Mouse (Mus musculus): ENCODE data around the gene Cpeb3. TPM values are rescaled to one million over a fixed set of nuclear protein-coding genes. Genes with fewer than 3 reads are reported as not detected.

Cpeb3 gene
- polyA plus RNA-seq, 1 experiment from 2014 or later: 0.91 TPM

DNA sequence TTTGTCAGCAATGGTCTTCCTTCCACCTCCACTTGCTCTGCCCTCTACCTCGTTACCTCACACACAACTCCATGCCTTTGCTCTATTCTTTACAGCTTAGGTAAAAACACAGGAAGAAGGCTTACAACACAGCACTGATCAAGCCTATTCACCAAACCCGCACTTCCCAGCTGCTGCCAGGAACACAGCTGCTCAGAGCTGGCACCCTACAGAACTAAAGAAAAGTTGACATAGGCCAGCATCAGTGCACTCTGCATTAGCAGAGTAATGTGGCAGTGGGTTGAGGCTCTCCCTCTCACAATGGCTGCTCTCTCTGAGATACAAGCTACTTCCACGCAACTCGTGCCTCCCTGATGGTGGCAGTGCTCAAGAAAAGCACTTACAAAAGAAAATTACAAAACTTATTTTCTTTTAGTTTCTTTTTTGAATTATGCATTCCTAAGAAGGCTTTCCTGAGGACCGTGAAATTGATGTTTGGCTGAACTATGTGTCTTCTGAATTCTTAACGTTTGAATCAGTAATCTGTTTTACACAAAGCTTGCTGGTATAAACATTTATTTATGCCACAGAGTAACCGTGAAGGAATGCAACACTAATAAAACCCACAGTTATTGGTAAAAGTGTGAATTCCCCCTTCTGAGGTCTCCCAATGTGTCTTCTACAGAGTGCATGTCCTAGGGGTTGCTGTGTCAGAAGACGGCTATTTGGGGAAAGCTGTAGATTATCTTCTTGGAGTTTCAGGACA lies 151.1 kb downstream of the Cpeb3 start:
- ATAC-seq (replicated peaks; ENCODE audit: insufficient number of reproducible peaks, low FRiP score, low TSS enrichment, low read depth): no peak
- Histone ChIP-seq H3K36me3 (replicated peaks; ENCODE audit: control insufficient read depth, insufficient read depth, low read depth, low read length) (no peaks in the 10 kb centered on the region), H3K27me3 (ENCODE audit: control insufficient read depth, insufficient read depth, low read length) (no peaks in the 10 kb centered on the region), H3K4me2 (ENCODE audit: low read depth, low read length) (no peak overlapping the region), H3K4me1 (ENCODE audit: control insufficient read depth, insufficient read depth, low read length) (no peaks in the 10 kb centered on the region), H3K27ac (replicated peaks; ENCODE audit: low read depth, low read length) (no peak overlapping the region), H3K4me3 (ENCODE audit: low read depth, low read length) (no peak overlapping the region), H3K9me3 (replicated peaks; ENCODE audit: control insufficient read depth, low read length) (no peaks in the 10 kb centered on the region), H3K9ac (replicated peaks; ENCODE audit: low read length) (no peak overlapping the region)
- no peak for DNase-seq (ENCODE audit: low spot score)
- 84% methylated on average over 8 of the region's 8 CpGs for WGBS

DNA sequence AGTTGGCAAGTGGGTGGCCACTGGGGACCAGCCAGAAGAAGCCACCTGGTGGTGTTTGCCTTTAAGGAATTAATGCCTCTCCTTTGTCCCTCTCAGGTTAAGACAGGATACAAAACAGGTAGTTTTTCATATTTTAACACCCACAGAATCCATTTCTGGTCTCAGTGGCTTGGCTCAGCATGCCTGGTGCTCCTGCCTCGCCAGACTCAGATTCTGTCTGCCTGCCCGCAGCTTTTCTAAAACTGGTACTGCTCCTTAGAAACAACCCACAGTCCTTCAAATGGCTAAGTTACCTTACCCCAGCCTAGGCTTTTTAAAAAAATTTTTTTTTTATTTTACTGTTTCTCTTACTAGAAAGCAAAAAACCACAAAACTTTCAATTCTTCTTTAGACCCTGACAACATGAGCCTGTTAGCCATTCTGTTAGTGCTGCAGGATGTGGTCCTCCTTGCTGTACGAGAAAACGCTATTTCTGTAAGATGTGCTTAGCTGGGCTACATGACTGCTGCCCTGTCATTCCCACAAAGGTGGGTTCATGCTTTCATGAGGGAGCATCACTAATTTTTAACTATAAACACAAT lies 152.3 kb downstream of the Cpeb3 start:
- ATAC-seq (replicated peaks; ENCODE audit: insufficient number of reproducible peaks, low FRiP score, low TSS enrichment, low read depth) (no peak), DNase-seq (ENCODE audit: low spot score) (no peak)
- H3K4me2 ChIP-seq (ENCODE audit: low read depth, low read length): no peak overlapping the region

DNA sequence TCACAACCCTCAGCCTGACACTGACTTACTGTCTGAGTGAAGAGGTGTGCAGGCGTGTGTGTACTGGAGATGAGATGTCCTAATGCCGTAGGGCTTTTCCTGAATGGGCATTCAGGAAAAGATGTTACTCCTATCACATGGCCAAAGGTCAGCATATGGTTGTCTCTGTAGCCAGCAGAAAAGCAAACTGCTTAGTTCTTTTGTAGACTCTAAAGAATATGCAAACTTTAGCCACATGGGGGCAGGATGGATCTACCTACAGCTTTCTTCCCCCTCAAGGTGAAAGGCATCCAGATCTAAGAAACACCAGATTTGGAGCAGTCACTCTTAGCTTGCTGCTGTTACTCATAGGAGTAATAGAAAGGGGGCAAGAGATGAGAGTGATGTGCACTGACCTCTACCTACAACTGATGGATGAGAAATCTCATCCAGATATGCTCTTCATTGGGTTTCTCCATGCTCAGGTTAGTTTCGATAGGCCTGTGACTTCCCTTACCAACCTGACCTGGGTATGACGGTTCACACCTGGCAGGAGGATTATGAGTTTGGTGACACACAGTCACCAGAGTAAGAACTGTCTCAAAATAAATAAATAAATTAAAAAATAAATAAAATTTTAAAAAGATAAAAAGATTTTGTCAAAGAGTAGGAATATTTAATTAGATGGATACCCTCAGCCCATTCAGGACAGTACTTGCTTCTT lies 157.6 kb downstream of the Cpeb3 start:
- no peak overlapping the region for H3K4me2 ChIP-seq (ENCODE audit: low read depth, low read length)
- WGBS: 65% methylated on average over 4 of the region's 4 CpGs
- no peaks in the 10 kb centered on the region for H3K9me3 ChIP-seq (replicated peaks; ENCODE audit: control insufficient read depth, low read length)
- no peak overlapping the region for H3K27ac ChIP-seq (replicated peaks; ENCODE audit: low read depth, low read length)
- H3K9ac ChIP-seq (replicated peaks; ENCODE audit: low read length): no peak overlapping the region
- no peaks in the 10 kb centered on the region for H3K4me1 ChIP-seq (ENCODE audit: control insufficient read depth, insufficient read depth, low read length)
- DNase-seq (ENCODE audit: low spot score): peak; percentile 78
- no peak overlapping the region for H3K4me3 ChIP-seq (ENCODE audit: low read depth, low read length)
- no peaks in the 10 kb centered on the region for H3K36me3 ChIP-seq (replicated peaks; ENCODE audit: control insufficient read depth, insufficient read depth, low read depth, low read length)
- H3K27me3 ChIP-seq (ENCODE audit: control insufficient read depth, insufficient read depth, low read length): no peaks in the 10 kb centered on the region
- ATAC-seq (replicated peaks; ENCODE audit: insufficient number of reproducible peaks, low FRiP score, low TSS enrichment, low read depth): no peak

More for the DNA sequence above, 152.3 kb downstream of the Cpeb3 start:
- H3K4me1 ChIP-seq (ENCODE audit: control insufficient read depth, insufficient read depth, low read length): no peaks in the 10 kb centered on the region
- no peak overlapping the region for H3K27ac ChIP-seq (replicated peaks; ENCODE audit: low read depth, low read length)
- no peaks in the 10 kb centered on the region for H3K36me3 ChIP-seq (replicated peaks; ENCODE audit: control insufficient read depth, insufficient read depth, low read depth, low read length)
- no peaks in the 10 kb centered on the region for H3K27me3 ChIP-seq (ENCODE audit: control insufficient read depth, insufficient read depth, low read length)
- no peaks in the 10 kb centered on the region for H3K9me3 ChIP-seq (replicated peaks; ENCODE audit: control insufficient read depth, low read length)
- no peak overlapping the region for H3K9ac ChIP-seq (replicated peaks; ENCODE audit: low read length)
- H3K4me3 ChIP-seq (ENCODE audit: low read depth, low read length): no peak overlapping the region
- WGBS: 79% methylated on average over 4 of the region's 4 CpGs

DNA sequence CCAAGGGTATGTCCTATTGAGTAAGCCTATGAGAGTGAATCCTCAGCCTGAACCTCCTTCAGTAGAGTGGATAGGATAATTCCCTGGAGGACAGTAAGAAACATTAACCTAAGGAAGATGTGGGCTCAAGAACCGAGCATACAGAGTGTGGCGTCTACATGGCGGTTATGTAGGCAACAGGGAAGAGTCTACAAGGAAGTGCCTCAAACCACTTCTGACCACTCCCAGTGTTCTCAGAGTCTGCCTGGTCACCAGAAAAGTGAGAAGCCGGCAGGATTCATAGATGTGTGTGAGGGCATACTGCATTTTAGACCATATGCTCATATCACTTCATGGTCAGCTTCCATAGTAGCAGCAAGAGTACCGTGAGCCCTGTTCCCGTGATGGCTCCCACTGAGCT lies 159.9 kb downstream of the Cpeb3 start:
- 90% methylated on average over 6 of the region's 6 CpGs for WGBS
- H3K36me3 ChIP-seq (replicated peaks; ENCODE audit: control insufficient read depth, insufficient read depth, low read depth, low read length): no peaks in the 10 kb centered on the region
- DNase-seq (ENCODE audit: low spot score) (no peak), ATAC-seq (replicated peaks; ENCODE audit: insufficient number of reproducible peaks, low FRiP score, low TSS enrichment, low read depth) (no peak)
- no peaks in the 10 kb centered on the region for H3K4me1 ChIP-seq (ENCODE audit: control insufficient read depth, insufficient read depth, low read length)
- H3K4me3 ChIP-seq (ENCODE audit: low read depth, low read length): no peak overlapping the region
- no peaks in the 10 kb centered on the region for H3K27me3 ChIP-seq (ENCODE audit: control insufficient read depth, insufficient read depth, low read length)
- no peak overlapping the region for H3K9ac ChIP-seq (replicated peaks; ENCODE audit: low read length)
- H3K27ac ChIP-seq (replicated peaks; ENCODE audit: low read depth, low read length): no peak overlapping the region
- H3K9me3 ChIP-seq (replicated peaks; ENCODE audit: control insufficient read depth, low read length): no peaks in the 10 kb centered on the region
- H3K4me2 ChIP-seq (ENCODE audit: low read depth, low read length): no peak overlapping the region

DNA sequence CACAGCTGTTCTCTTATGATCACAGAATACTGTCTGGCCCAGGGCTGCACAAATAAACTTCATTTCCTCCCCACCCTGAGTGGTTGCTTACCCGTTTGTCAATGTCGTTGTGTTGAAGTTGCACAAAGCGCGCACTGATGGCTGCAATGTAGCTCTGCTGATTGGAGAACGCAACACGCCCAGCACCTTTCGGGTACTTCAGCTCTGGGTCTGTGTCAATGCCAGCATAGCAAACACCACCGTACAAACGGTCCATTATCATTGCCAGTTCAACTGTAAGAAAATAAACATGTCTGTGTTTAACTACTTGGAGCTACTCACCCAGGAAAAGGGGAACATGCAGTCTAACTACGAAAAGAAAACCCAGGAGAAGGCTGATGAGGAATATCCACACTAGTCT lies 164.0 kb downstream of the Cpeb3 start:
- no peak overlapping the region for H3K4me2 ChIP-seq (ENCODE audit: low read depth, low read length)

DNA sequence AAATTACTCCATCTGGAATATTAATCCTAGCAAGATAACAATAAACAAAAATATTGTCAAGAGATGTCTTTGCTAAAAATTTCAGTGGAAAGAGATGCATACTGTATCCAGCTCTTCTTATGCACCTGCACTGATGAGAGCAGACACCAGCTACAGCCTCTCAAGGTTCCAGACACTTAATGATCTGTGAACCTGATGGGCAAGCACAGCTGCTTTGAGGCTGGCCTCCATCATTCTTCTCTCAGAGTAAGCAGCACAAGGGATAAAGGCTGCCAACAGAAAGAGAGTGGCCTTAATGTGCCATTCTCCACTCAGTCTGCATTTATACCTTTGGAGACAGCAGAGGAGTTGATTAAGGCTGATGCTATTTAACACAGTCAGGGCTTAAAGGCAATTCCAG lies 167.5 kb downstream of the Cpeb3 start:
- no peak for ATAC-seq (replicated peaks; ENCODE audit: insufficient number of reproducible peaks, low FRiP score, low TSS enrichment, low read depth)
- Histone ChIP-seq H3K27ac (replicated peaks; ENCODE audit: low read depth, low read length) (no peak overlapping the region), H3K9ac (replicated peaks; ENCODE audit: low read length) (no peak overlapping the region), H3K4me3 (ENCODE audit: low read depth, low read length) (no peak overlapping the region), H3K36me3 (replicated peaks; ENCODE audit: control insufficient read depth, insufficient read depth, low read depth, low read length) (no peaks in the 10 kb centered on the region), H3K4me2 (ENCODE audit: low read depth, low read length) (no peak overlapping the region), H3K4me1 (ENCODE audit: control insufficient read depth, insufficient read depth, low read length) (no peaks in the 10 kb centered on the region), H3K27me3 (ENCODE audit: control insufficient read depth, insufficient read depth, low read length) (no peaks in the 10 kb centered on the region), H3K9me3 (replicated peaks; ENCODE audit: control insufficient read depth, low read length) (no peaks in the 10 kb centered on the region)
- DNase-seq (ENCODE audit: low spot score): no peak

More for the DNA sequence above, 164.0 kb downstream of the Cpeb3 start:
- Histone ChIP-seq H3K9me3 (replicated peaks; ENCODE audit: control insufficient read depth, low read length) (no peaks in the 10 kb centered on the region), H3K36me3 (replicated peaks; ENCODE audit: control insufficient read depth, insufficient read depth, low read depth, low read length) (no peaks in the 10 kb centered on the region), H3K27me3 (ENCODE audit: control insufficient read depth, insufficient read depth, low read length) (no peaks in the 10 kb centered on the region), H3K4me3 (ENCODE audit: low read depth, low read length) (no peak overlapping the region), H3K27ac (replicated peaks; ENCODE audit: low read depth, low read length) (no peak overlapping the region), H3K4me1 (ENCODE audit: control insufficient read depth, insufficient read depth, low read length) (no peaks in the 10 kb centered on the region), H3K9ac (replicated peaks; ENCODE audit: low read length) (no peak overlapping the region)
- WGBS: 92% methylated on average over 10 of the region's 10 CpGs
- DNase-seq (ENCODE audit: low spot score) (no peak), ATAC-seq (replicated peaks; ENCODE audit: insufficient number of reproducible peaks, low FRiP score, low TSS enrichment, low read depth) (no peak)

DNA sequence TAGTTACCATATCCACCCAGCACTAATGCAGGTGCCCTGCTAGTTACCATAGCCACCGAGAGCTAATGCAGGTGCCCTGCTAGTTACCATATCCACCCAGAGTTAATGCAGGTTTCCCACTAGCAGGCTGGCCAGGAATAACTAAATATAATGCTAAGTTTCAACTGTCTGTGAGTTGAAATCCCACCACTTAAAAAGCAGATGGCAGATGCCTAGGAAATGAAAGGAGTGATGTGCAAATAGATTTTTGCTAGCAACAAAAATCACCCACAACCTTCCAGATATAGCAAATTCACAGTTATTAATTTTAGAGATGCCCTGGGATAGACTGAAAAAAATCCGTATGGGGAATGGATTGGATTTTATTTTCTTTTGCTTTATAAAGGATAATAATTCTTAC lies 176.0 kb downstream of the Cpeb3 start:
- DNase-seq (ENCODE audit: low spot score): no peak
- Histone ChIP-seq H3K27me3 (ENCODE audit: control insufficient read depth, insufficient read depth, low read length) (no peaks in the 10 kb centered on the region), H3K4me1 (ENCODE audit: control insufficient read depth, insufficient read depth, low read length) (no peaks in the 10 kb centered on the region), H3K9me3 (replicated peaks; ENCODE audit: control insufficient read depth, low read length) (no peaks in the 10 kb centered on the region), H3K9ac (replicated peaks; ENCODE audit: low read length) (no peak overlapping the region), H3K27ac (replicated peaks; ENCODE audit: low read depth, low read length) (no peak overlapping the region), H3K4me2 (ENCODE audit: low read depth, low read length) (no peak overlapping the region), H3K36me3 (replicated peaks; ENCODE audit: control insufficient read depth, insufficient read depth, low read depth, low read length) (no peaks in the 10 kb centered on the region), H3K4me3 (ENCODE audit: low read depth, low read length) (no peak overlapping the region)
- no peak for ATAC-seq (replicated peaks; ENCODE audit: insufficient number of reproducible peaks, low FRiP score, low TSS enrichment, low read depth)
- 85% methylated on average over 2 of the region's 2 CpGs for WGBS

DNA sequence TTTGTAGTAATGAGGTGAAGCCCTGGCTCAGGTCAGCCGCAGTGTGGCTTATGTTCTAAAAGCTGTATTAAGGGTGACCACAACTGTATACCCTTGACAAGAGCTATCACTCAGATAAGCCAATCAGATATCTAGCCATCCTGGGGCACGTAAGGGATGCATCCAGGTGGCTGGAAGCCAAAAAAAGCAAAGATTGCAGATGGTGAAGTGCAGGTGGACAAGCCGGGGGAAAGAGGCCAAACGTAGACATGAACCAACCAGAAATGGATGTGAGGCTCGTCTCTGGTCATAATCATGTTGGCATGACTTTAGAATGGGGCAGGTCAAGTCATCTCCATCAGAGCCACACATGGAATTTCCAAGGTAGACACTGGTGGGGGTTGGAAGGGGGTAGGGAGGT lies 177.0 kb downstream of the Cpeb3 start:
- 87% methylated on average over 5 of the region's 5 CpGs for WGBS
- DNase-seq (ENCODE audit: low spot score) (no peak), ATAC-seq (replicated peaks; ENCODE audit: insufficient number of reproducible peaks, low FRiP score, low TSS enrichment, low read depth) (no peak)
- Histone ChIP-seq H3K9me3 (replicated peaks; ENCODE audit: control insufficient read depth, low read length) (no peaks in the 10 kb centered on the region), H3K4me2 (ENCODE audit: low read depth, low read length) (no peak overlapping the region), H3K27ac (replicated peaks; ENCODE audit: low read depth, low read length) (no peak overlapping the region), H3K4me3 (ENCODE audit: low read depth, low read length) (no peak overlapping the region), H3K27me3 (ENCODE audit: control insufficient read depth, insufficient read depth, low read length) (no peaks in the 10 kb centered on the region), H3K4me1 (ENCODE audit: control insufficient read depth, insufficient read depth, low read length) (no peaks in the 10 kb centered on the region), H3K36me3 (replicated peaks; ENCODE audit: control insufficient read depth, insufficient read depth, low read depth, low read length) (no peaks in the 10 kb centered on the region), H3K9ac (replicated peaks; ENCODE audit: low read length) (no peak overlapping the region)
